Mouse (Mus musculus) C2C12 (cell line): ENCODE results near the gene Ptprk. TPM values are rescaled to one million over a fixed set of nuclear protein-coding genes. Genes with fewer than 3 reads are reported as not detected.

Experiments used
- H3K27me3 ChIP-seq: one replicate; pipeline ENCODE4 v1.6.1; 2011; ENCODE audit not compliant: control insufficient read depth, insufficient read depth, insufficient read length
- H3K36me3 ChIP-seq: one replicate; pipeline ENCODE4 v1.6.1; 2011; ENCODE audit not compliant: control insufficient read depth, insufficient read depth
- H3K4me3 ChIP-seq: one replicate; pipeline ENCODE4 v1.5.1; 2011; ENCODE audit warnings: mild to moderate bottlenecking, control low read depth; ENCODE audit not compliant: poor library complexity, insufficient read depth, severe bottlenecking
- H3K79me2 ChIP-seq: one replicate; pipeline ENCODE4 v1.6.1; 2011; ENCODE audit not compliant: control insufficient read depth, insufficient read depth
- H3K79me3 ChIP-seq: one replicate; pipeline ENCODE4 v1.6.1; 2011; ENCODE audit warnings: low read depth, control low read depth
- H3ac ChIP-seq: one replicate; pipeline ENCODE3; 2011; ENCODE audit warnings: low read depth; ENCODE audit not compliant: control insufficient read depth, insufficient read length
- CEBPB ChIP-seq: IDR thresholded peaks from one replicate; pipeline ENCODE4 v1.6.1; 2011; ENCODE audit warnings: low read depth, mild to moderate bottlenecking, control low read depth, moderate library complexity
- CTCF ChIP-seq: IDR thresholded peaks from one replicate; pipeline ENCODE4 v1.5.1; 2011; ENCODE audit not compliant: control insufficient read depth, insufficient read depth, insufficient read length
- FOSL1 ChIP-seq: IDR thresholded peaks from one replicate; pipeline ENCODE4 v1.8.0; 2011; ENCODE audit warnings: mild to moderate bottlenecking, low read length; ENCODE audit not compliant: poor library complexity, insufficient read depth, severe bottlenecking
- MAX ChIP-seq: IDR thresholded peaks from one replicate; pipeline ENCODE4 v1.6.1; 2011; ENCODE audit warnings: mild to moderate bottlenecking, control low read depth
- MYOD1 ChIP-seq: IDR thresholded peaks from one replicate; pipeline ENCODE4 v1.6.1; 2011; ENCODE audit warnings: low read depth; ENCODE audit not compliant: control insufficient read depth, insufficient read length
- MYOG ChIP-seq: IDR thresholded peaks from one replicate; pipeline ENCODE4 v1.6.1; 2011; ENCODE audit not compliant: control insufficient read depth, insufficient read length; ENCODE audit errors: extremely low read depth
- USF1 ChIP-seq: IDR thresholded peaks from one replicate; pipeline ENCODE4 v1.6.1; 2011; ENCODE audit warnings: low read depth, mild to moderate bottlenecking, control low read depth, moderate library complexity
- polyA plus RNA-seq: library from polyadenylated mRNA; unstranded; fragments of >200 nt; fragmentation: generic; extraction: Trizol; gene quantifications from one replicate; pipeline ENCODE4 v1.2.1, GENCODE M21; 2012; ENCODE audit warnings: missing spikeins

The Ptprk gene
- polyA plus RNA-seq, 1 experiment: 13.7 TPM

DNA sequence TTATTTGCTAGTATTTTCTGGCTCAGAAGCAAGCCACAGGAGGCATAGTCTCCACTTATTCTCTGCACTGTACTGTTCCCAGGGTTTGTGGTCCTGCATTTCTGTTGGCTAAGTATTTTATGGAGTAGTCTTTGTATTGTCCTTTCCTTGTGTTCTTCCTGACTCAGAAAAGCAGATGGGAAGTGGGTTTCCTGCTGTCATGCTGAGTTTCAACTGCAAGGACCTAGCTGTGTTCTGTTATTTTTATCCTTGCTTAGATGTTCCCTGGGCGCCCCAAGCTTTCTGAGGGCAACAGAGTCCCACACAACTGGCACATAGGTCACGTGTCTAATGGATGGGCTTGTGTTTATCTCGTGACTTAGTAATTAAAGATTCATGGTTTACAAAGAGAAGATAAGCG, 104.3 kb downstream of the Ptprk start:
- no peak overlapping the region for H3ac ChIP-seq
- peaks cover 9% of the 10 kb centered on the region for H3K79me3 ChIP-seq
- H3K27me3 ChIP-seq: no peaks in the 10 kb centered on the region
- H3K4me3 ChIP-seq: no peak overlapping the region
- no peaks in the 10 kb centered on the region for H3K36me3 ChIP-seq
- peaks cover 57% of the 10 kb centered on the region for H3K79me2 ChIP-seq
- TF ChIP-seq CEBPB: no peak
- no peak for TF ChIP-seq MAX
- TF ChIP-seq MYOD1: no peak
- no peak for TF ChIP-seq CTCF
- TF ChIP-seq FOSL1: no peak
- no peak for TF ChIP-seq MYOG
- no peak for TF ChIP-seq USF1

DNA sequence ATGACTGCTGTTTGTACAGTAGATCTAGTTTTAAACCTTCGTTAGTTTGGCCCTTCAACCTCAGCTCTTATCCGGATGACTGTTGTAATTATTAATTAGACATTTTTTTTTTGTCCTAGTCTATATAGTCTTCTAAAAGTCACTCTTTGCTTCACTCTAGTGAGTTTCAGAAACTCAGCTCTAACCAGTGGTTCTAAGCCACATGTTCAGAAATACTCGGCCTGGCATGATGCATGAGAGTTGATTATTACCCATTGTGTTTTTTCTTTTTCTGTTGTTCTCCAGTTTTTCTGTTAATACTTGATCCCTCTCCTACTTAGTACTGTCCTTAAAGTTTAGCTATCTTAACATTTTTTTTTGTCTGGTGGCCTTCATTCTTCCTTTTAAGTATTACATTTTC, 107.5 kb downstream of the Ptprk start:
- Histone ChIP-seq H3K79me3 (peaks cover 7% of the 10 kb centered on the region), H3K36me3 (no peaks in the 10 kb centered on the region), H3K79me2 (peaks cover 59% of the 10 kb centered on the region), H3ac (no peak overlapping the region), H3K27me3 (no peaks in the 10 kb centered on the region), H3K4me3 (no peak overlapping the region)
- no peak for TF ChIP-seq USF1
- TF ChIP-seq MAX: no peak
- no peak for TF ChIP-seq CTCF
- no peak for TF ChIP-seq FOSL1

DNA sequence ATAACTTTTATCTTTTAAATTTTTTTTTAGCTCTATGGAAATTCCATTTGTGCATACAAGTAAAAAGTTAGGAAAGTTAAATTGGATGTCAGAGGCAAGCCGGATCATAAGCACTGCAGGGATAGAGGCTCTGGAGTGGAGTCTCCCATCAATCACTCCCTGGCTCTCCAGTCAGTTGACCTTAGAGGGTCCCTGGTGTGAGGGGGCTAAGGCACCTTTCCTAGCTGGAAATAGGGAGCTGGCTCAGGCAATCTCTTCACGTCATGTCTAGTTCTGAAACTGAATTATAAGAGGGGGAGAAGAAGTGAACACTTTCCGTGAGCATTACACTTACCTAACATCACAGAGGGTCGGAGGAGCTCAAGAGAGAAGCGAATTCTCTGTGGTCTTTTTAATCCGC, 110.1 kb downstream of the Ptprk start:
- no peak for TF ChIP-seq MAX
- TF ChIP-seq FOSL1: no peak
- TF ChIP-seq USF1: no peak
- no peaks in the 10 kb centered on the region for H3K79me3 ChIP-seq
- peaks cover 49% of the 10 kb centered on the region for H3K79me2 ChIP-seq
- no peak overlapping the region for H3ac ChIP-seq
- H3K27me3 ChIP-seq: no peaks in the 10 kb centered on the region
- H3K36me3 ChIP-seq: no peaks in the 10 kb centered on the region
- H3K4me3 ChIP-seq: no peak overlapping the region

DNA sequence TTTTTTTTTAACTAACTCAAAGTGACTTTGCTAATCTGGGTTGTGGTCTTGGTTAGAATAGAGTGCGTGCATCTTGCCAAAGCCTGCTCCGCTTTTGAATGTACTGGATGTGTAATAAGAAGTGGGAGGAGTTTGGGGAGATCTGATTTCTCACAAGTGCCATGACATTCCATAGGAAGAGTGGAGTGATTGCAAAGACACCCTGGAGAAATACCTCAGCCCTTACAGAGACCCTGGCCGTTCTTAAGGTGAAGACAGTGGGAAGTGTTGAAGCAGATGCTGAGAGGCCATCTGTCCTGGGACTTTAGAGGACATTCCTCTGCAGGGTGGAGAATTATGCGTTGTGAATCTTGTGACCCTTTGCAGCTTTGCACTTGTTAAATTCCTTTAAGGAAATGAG, 110.7 kb downstream of the Ptprk start:
- TF ChIP-seq FOSL1 (no peak), CEBPB (no peak), CTCF (no peak)
- Histone ChIP-seq H3K79me2 (peaks cover 44% of the 10 kb centered on the region), H3K27me3 (no peaks in the 10 kb centered on the region), H3K36me3 (no peaks in the 10 kb centered on the region), H3ac (no peak overlapping the region), H3K79me3 (no peaks in the 10 kb centered on the region), H3K4me3 (no peak overlapping the region)

DNA sequence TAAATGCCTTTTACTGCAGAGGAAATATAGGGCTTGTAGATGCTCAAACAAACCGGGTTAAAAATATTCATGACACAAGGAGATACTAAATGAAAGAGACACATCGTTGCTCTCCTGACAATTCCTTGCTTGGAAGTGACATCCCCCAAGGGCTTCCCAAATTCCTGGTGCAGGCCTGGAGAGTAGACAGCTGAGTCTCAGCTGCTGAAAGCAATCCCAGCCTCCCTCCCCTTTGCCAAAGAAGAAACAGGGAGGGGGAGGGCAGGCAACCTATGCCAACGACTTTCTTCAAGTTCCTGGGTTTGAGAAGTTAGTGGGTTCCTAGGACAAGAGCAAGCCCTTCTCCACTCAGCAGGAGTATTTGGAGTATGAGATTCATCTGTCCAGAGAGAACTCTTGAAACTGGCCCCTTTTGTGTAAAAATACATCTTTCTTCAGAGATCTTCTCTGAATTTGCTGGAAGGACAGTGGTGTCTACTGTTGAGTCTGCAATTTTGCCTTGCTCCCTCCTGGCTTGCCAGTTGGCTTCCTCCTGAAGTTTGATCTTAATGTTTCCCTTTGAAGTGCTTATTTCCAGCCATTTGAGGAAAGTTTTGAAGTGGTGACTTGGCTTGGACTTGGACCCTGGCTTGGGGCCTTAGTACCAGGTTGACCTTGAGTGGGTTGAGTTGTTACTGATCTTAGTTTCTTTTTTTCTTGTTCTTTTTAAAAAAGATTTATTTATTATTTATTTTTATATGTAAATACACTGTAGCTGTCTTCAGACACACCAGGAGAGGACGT, 111.6 kb downstream of the Ptprk start:
- TF ChIP-seq MAX (no peak), MYOD1 (no peak), MYOG (no peak), FOSL1 (no peak), CTCF (no peak)
- Histone ChIP-seq H3K4me3 (no peak overlapping the region), H3K79me2 (peaks cover 39% of the 10 kb centered on the region), H3K36me3 (no peaks in the 10 kb centered on the region), H3K79me3 (no peaks in the 10 kb centered on the region), H3ac (no peak overlapping the region), H3K27me3 (no peaks in the 10 kb centered on the region)

DNA sequence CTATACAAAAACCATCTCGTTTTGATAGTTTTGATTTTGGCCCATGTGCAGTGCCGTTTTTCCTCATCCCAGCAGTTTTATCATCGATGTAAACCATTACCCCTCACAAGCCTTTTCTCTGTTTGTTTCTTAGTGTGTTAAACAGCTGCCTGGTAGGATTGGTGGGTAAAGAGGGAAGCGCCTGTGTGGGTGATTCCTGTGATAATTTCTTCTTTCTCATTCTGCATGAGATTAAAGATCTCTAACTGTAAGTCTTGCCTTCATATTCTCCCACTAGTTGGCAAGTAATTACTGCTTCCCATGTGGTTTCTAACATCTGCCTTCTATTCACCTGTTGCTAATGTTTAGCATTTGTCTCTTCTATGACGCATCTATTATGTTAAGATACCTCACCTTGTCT, 116.8 kb downstream of the Ptprk start:
- Histone ChIP-seq H3K27me3 (no peaks in the 10 kb centered on the region), H3K79me2 (peaks cover 22% of the 10 kb centered on the region), H3K4me3 (no peak overlapping the region), H3ac (no peak overlapping the region), H3K79me3 (peaks cover 4% of the 10 kb centered on the region), H3K36me3 (no peaks in the 10 kb centered on the region)
- TF ChIP-seq MYOG (no peak), CEBPB (no peak), FOSL1 (no peak), MAX (no peak)
